Mouse (Mus musculus): ENCODE results near the gene Alk. TPM values are rescaled to one million over a fixed set of nuclear protein-coding genes. Genes with fewer than 3 reads are reported as not detected.
"Not testable (repeated sequence)": the region's sequence is repeated elsewhere in the genome, so short reads cannot be mapped to it uniquely, and the experiment has no call there.

Alk gene
- polyA plus RNA-seq, 1 experiment = not detected

GRCm38 (mm10) chr17:72485623-72486022 lies 118.8 kb downstream of the Alk start:
- 91% methylated on average over 4 of the region's 4 CpGs for WGBS
- TF ChIP-seq CTCF (IDR thresholded peaks at IDR 0.05; ENCODE audit: extremely low read depth, insufficient read depth, insufficient read length, insufficient replicate concordance) (no peak), POLR2A (IDR thresholded peaks at IDR 0.05; ENCODE audit: low read depth, low read length) (no peak)
- H3K4me1 ChIP-seq (ENCODE audit: control insufficient read depth, insufficient read depth, insufficient read length) = no peaks in the 10 kb centered on the region
- H3K4me3 ChIP-seq (ENCODE audit: extremely low read depth, insufficient read depth, insufficient read length) = no peak overlapping the region
- no peak overlapping the region for H3K27ac ChIP-seq (ENCODE audit: insufficient read depth, low read length)
- H3K36me3 ChIP-seq (ENCODE audit: control insufficient read depth, insufficient read depth, low read length) = no peaks in the 10 kb centered on the region
- no peak for DNase-seq (ENCODE audit: low read depth in 1 of 2, low spot score in 2 of 2)
- H3K27me3 ChIP-seq (ENCODE audit: control insufficient read depth, insufficient read depth, low read length) = no peaks in the 10 kb centered on the region

GRCm38 (mm10) chr17:72479260-72479659 lies 125.2 kb downstream of the Alk start:
- 89% methylated on average over 7 of the region's 7 CpGs for WGBS
- not testable (repeated sequence) for DNase-seq (ENCODE audit: low read depth in 1 of 2, low spot score in 2 of 2); H3K4me1 ChIP-seq (ENCODE audit: control insufficient read depth, insufficient read depth, insufficient read length); H3K4me3 ChIP-seq (ENCODE audit: extremely low read depth, insufficient read depth, insufficient read length); H3K27me3 ChIP-seq (ENCODE audit: control insufficient read depth, insufficient read depth, low read length); H3K27ac ChIP-seq (ENCODE audit: insufficient read depth, low read length); H3K36me3 ChIP-seq (ENCODE audit: control insufficient read depth, insufficient read depth, low read length)

DNA sequence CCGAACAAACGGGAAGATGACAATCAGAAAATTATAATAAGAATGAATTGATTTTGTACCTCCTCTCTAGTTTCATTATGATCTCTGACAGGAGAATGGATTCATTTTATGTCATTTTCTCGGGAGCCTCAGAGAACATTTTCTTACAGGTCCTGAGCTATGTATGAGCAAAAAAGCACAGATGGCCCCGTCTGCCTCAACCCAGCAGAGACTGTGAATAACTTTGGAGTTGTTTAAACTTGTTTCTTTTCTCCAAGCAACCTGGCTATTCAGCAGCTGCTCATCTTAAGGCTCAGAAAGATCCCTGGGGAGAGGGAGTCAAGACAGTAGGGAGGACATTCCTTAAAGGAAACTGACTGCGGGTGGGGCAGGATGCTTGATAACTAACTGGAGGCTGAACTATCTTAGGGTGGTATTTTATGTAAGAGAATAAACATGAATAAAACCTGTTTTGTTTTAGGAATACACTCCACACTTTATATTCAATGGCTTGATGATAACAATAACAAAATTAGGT lies 126.5 kb downstream of the Alk start:
- no peak for DNase-seq (ENCODE audit: low read depth in 1 of 2, low spot score in 2 of 2)
- TF ChIP-seq CTCF (IDR thresholded peaks at IDR 0.05; ENCODE audit: extremely low read depth, insufficient read depth, insufficient read length, insufficient replicate concordance) (no peak), POLR2A (IDR thresholded peaks at IDR 0.05; ENCODE audit: low read depth, low read length) (no peak)
- H3K4me1 ChIP-seq (ENCODE audit: control insufficient read depth, insufficient read depth, insufficient read length) = no peaks in the 10 kb centered on the region
- H3K27ac ChIP-seq (ENCODE audit: insufficient read depth, low read length) = no peak overlapping the region
- no peak overlapping the region for H3K4me3 ChIP-seq (ENCODE audit: extremely low read depth, insufficient read depth, insufficient read length)
- H3K27me3 ChIP-seq (ENCODE audit: control insufficient read depth, insufficient read depth, low read length) = no peaks in the 10 kb centered on the region
- no peaks in the 10 kb centered on the region for H3K36me3 ChIP-seq (ENCODE audit: control insufficient read depth, insufficient read depth, low read length)
- WGBS = 76% methylated on average over 5 of the region's 5 CpGs

DNA sequence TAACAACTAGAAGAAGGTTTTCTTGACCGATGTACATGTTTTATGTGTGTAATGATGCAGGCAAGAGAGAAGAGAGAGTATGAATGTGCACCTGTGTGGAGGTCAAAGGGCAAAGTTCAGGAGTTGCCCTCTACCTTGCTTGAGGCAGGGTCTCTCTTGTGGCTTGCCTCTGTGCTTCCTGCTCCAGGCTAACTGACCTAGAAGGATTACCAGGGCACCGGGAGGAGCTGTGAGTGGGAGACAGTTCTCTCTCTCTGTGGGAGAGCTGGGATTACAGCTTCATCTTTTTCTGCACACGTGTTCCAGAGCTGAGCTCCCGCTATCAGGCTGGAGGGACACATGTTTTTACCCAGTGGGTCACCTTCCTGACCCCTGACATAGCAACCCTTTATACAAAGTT lies 127.5 kb downstream of the Alk start:
- Histone ChIP-seq H3K4me1 (ENCODE audit: control insufficient read depth, insufficient read depth, insufficient read length) (no peaks in the 10 kb centered on the region), H3K27me3 (ENCODE audit: control insufficient read depth, insufficient read depth, low read length) (no peaks in the 10 kb centered on the region), H3K27ac (ENCODE audit: insufficient read depth, low read length) (no peak overlapping the region), H3K4me3 (ENCODE audit: extremely low read depth, insufficient read depth, insufficient read length) (no peak overlapping the region), H3K36me3 (ENCODE audit: control insufficient read depth, insufficient read depth, low read length) (no peaks in the 10 kb centered on the region)
- no peak for TF ChIP-seq POLR2A (IDR thresholded peaks at IDR 0.05; ENCODE audit: low read depth, low read length)
- TF ChIP-seq CTCF (IDR thresholded peaks at IDR 0.05; ENCODE audit: extremely low read depth, insufficient read depth, insufficient read length, insufficient replicate concordance) = no peak
- no peak for DNase-seq (ENCODE audit: low read depth in 1 of 2, low spot score in 2 of 2)
- WGBS = 55% methylated on average over 4 of the region's 4 CpGs

DNA sequence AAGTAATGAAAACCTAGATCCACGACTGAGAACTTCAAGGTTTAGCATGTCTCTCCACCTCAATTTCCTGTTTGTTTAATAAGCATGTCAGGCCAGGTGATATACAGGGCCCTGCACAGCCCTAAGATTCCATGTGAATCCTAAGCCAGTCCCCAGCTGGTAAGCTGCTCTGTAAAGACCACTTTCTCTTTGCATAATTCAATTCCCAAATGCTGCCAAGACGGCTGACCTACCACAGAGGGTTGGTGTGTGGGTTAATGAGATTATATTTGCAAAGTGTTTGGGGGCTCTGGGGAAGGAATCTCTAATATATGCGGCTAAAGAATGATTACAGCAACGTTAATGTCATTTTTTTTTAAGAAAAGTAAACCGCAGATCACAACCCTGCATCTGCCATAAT lies 130.3 kb downstream of the Alk start:
- H3K4me3 ChIP-seq (ENCODE audit: extremely low read depth, insufficient read depth, insufficient read length) = no peak overlapping the region
- WGBS = 77% methylated on average over 5 of the region's 5 CpGs
- H3K36me3 ChIP-seq (ENCODE audit: control insufficient read depth, insufficient read depth, low read length) = no peaks in the 10 kb centered on the region
- H3K27me3 ChIP-seq (ENCODE audit: control insufficient read depth, insufficient read depth, low read length) = no peaks in the 10 kb centered on the region
- no peak for DNase-seq (ENCODE audit: low read depth in 1 of 2, low spot score in 2 of 2)
- no peaks in the 10 kb centered on the region for H3K4me1 ChIP-seq (ENCODE audit: control insufficient read depth, insufficient read depth, insufficient read length)
- no peak for TF ChIP-seq CTCF (IDR thresholded peaks at IDR 0.05; ENCODE audit: extremely low read depth, insufficient read depth, insufficient read length, insufficient replicate concordance)
- TF ChIP-seq POLR2A (IDR thresholded peaks at IDR 0.05; ENCODE audit: low read depth, low read length) = no peak
- H3K27ac ChIP-seq (ENCODE audit: insufficient read depth, low read length) = no peak overlapping the region

DNA sequence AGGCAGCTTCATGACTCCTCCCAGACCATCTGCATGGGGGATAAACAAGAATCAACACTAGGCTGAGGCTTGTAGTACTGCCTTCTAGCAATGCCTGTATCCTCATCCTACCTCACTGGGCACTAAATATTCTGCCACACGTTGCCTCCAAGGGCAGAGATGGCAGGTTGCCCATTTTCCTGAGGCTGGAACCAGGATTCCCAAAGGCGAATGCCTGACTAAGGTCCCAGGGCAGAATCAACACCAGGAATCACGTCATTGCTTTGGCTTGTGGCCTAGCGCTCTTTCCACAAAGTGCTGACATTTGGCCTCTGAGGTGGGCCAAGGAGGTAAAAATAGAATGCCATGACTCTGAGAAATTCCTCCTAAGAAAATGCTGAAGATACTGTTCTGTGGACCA lies 155.9 kb downstream of the Alk start:
- Histone ChIP-seq H3K4me1 (ENCODE audit: control insufficient read depth, insufficient read depth, insufficient read length) (no peaks in the 10 kb centered on the region), H3K4me3 (ENCODE audit: extremely low read depth, insufficient read depth, insufficient read length) (no peak overlapping the region), H3K36me3 (ENCODE audit: control insufficient read depth, insufficient read depth, low read length) (no peaks in the 10 kb centered on the region), H3K27ac (ENCODE audit: insufficient read depth, low read length) (no peak overlapping the region), H3K27me3 (ENCODE audit: control insufficient read depth, insufficient read depth, low read length) (no peaks in the 10 kb centered on the region)
- WGBS = 71% methylated on average over 4 of the region's 4 CpGs
- no peak for TF ChIP-seq POLR2A (IDR thresholded peaks at IDR 0.05; ENCODE audit: low read depth, low read length)
- no peak for TF ChIP-seq CTCF (IDR thresholded peaks at IDR 0.05; ENCODE audit: extremely low read depth, insufficient read depth, insufficient read length, insufficient replicate concordance)
- no peak for DNase-seq (ENCODE audit: low read depth in 1 of 2, low spot score in 2 of 2)

DNA sequence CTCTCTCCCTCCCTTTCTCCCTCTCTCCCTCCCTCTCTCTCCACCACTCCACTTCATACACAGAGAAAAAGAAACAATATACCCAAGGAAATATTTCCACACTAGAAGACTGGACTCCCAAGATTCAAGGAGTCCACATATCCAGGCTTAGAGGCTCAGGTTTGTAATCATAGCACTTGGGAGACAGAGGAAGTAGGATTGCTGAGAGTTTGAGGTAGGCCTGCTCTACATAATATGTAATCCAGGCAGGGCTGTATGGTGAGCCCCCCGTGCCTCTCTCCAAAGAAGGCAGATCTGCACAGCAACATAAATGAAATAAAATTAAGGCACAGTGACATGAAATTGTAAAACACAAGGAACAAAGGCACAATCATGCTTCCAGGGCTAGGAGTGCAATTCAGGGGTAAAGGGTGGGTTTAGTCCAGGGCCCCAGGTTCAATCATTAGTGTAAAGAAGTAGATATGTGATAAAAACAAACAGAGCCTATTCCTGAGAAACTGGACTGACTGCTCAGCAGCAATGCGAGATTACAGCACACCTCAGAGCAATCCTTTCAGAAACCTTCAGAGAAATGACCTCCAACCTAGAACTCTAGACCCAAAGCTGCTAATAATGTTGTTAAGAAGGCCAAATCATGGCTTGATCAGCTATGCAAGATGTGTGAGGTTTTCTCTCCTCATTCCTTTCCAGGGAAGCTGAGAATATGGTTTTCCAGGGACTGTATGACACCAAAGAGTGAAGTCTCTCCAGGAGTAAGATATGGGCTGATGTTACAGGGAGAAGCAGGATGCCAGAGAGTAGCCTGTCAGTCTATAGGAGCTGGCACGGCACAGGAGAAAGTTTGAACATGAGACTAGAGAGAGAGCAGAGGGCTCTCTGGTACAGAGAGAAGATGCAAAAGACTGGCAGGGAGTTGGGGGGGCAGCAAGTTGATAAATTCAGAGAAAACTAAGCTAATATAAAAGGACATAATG lies 158.9 kb downstream of the Alk start:
- DNase-seq (ENCODE audit: low read depth in 1 of 2, low spot score in 2 of 2) = no peak
- no peak overlapping the region for H3K4me3 ChIP-seq (ENCODE audit: extremely low read depth, insufficient read depth, insufficient read length)
- no peaks in the 10 kb centered on the region for H3K27me3 ChIP-seq (ENCODE audit: control insufficient read depth, insufficient read depth, low read length)
- no peaks in the 10 kb centered on the region for H3K36me3 ChIP-seq (ENCODE audit: control insufficient read depth, insufficient read depth, low read length)
- H3K4me1 ChIP-seq (ENCODE audit: control insufficient read depth, insufficient read depth, insufficient read length) = no peaks in the 10 kb centered on the region
- TF ChIP-seq CTCF (IDR thresholded peaks at IDR 0.05; ENCODE audit: extremely low read depth, insufficient read depth, insufficient read length, insufficient replicate concordance) = no peak
- TF ChIP-seq POLR2A (IDR thresholded peaks at IDR 0.05; ENCODE audit: low read depth, low read length) = no peak
- H3K27ac ChIP-seq (ENCODE audit: insufficient read depth, low read length) = no peak overlapping the region
- WGBS = 70% methylated on average over 3 of the region's 3 CpGs
